Mouse (Mus musculus): Measurements from ENCODE around the gene Pou2af1. TPM values are rescaled to one million over a fixed set of nuclear protein-coding genes. Genes with fewer than 3 reads are reported as not detected.
A peak's percentile ranks its signal among the peaks of the same experiment; 100 is the strongest.

The Pou2af1 gene
- total and polyA plus RNA-seq, 3 experiments = 0.11 TPM; not detected in 2

- no peak overlapping the region for H3K4me3 ChIP-seq (ENCODE audit: low read depth, low read length)
- TF ChIP-seq GATA1 (IDR thresholded peaks at IDR 0.05; ENCODE audit: borderline replicate concordance, low read length) (no peak), CTCF (IDR thresholded peaks at IDR 0.05; ENCODE audit: low read depth, low read length) (no peak), GATA2 (IDR thresholded peaks at IDR 0.05; ENCODE audit: borderline replicate concordance, low read depth, low read length) (no peak), TAL1 (conservative IDR thresholded peaks at IDR 0.05; ENCODE audit: low read depth, low read length) (no peak), POLR2AphosphoS5 (IDR thresholded peaks at IDR 0.05; ENCODE audit: insufficient replicate concordance, low read depth, low read length) (no peak)
- peaks cover 12% of the 10 kb centered on the region; the same call in 1 of the 2 replicates for H3K27me3 ChIP-seq (ENCODE audit: insufficient read depth, low read length)
- no peaks in the 10 kb centered on the region for H3K36me3 ChIP-seq (replicated peaks)
- no peaks in the 10 kb centered on the region for H3K9me3 ChIP-seq (replicated peaks)
- no peak for ATAC-seq (ENCODE audit: extremely low read depth, insufficient number of reproducible peaks, low FRiP score, poor library complexity, severe bottlenecking)
- no peak for DNase-seq (ENCODE audit: low spot score)
- peaks cover 9% of the 10 kb centered on the region for H3K4me1 ChIP-seq (ENCODE audit: insufficient read depth, low read depth, low read length)
These were observed 44.4 kb upstream of the Pou2af1 start for GRCm38 (mm10) chr9:51169133-51169532.

- Histone ChIP-seq H3K9me3 (replicated peaks) (no peaks in the 10 kb centered on the region), H3K4me1 (ENCODE audit: insufficient read depth, low read depth, low read length) (peaks cover 10% of the 10 kb centered on the region), H3K27me3 (ENCODE audit: insufficient read depth, low read length) (peaks cover 12% of the 10 kb centered on the region; the same call in 1 of the 2 replicates), H3K4me3 (ENCODE audit: low read depth, low read length) (no peak overlapping the region), H3K36me3 (replicated peaks) (no peaks in the 10 kb centered on the region)
- TF ChIP-seq GATA1 (IDR thresholded peaks at IDR 0.05; ENCODE audit: borderline replicate concordance, low read length) (no peak), TAL1 (conservative IDR thresholded peaks at IDR 0.05; ENCODE audit: low read depth, low read length) (no peak), GATA2 (IDR thresholded peaks at IDR 0.05; ENCODE audit: borderline replicate concordance, low read depth, low read length) (no peak)
- ATAC-seq (ENCODE audit: extremely low read depth, insufficient number of reproducible peaks, low FRiP score, poor library complexity, severe bottlenecking) = no peak
- DNase-seq (ENCODE audit: low spot score) = no peak
These were observed 43.2 kb upstream of the Pou2af1 start for GRCm38 (mm10) chr9:51170298-51170697.

- Histone ChIP-seq H3K9me3 (replicated peaks) (no peaks in the 10 kb centered on the region), H3K4me1 (ENCODE audit: insufficient read depth, low read depth, low read length) (peaks cover 7% of the 10 kb centered on the region), H3K4me3 (ENCODE audit: low read depth, low read length) (no peak overlapping the region), H3K27me3 (ENCODE audit: insufficient read depth, low read length) (peaks cover 5% of the 10 kb centered on the region), H3K36me3 (replicated peaks) (no peaks in the 10 kb centered on the region)
- TF ChIP-seq CTCF (IDR thresholded peaks at IDR 0.05; ENCODE audit: low read depth, low read length) (no peak), TAL1 (conservative IDR thresholded peaks at IDR 0.05; ENCODE audit: low read depth, low read length) (no peak), POLR2AphosphoS5 (IDR thresholded peaks at IDR 0.05; ENCODE audit: insufficient replicate concordance, low read depth, low read length) (no peak), GATA1 (IDR thresholded peaks at IDR 0.05; ENCODE audit: borderline replicate concordance, low read length) (no peak)
- DNase-seq (ENCODE audit: low spot score) (peak; percentile 22), ATAC-seq (ENCODE audit: extremely low read depth, insufficient number of reproducible peaks, low FRiP score, poor library complexity, severe bottlenecking) (peak; percentile 54)
These were observed 38.5 kb upstream of the Pou2af1 start for GRCm38 (mm10) chr9:51174890-51175464.

- no peaks in the 10 kb centered on the region for H3K9me3 ChIP-seq (replicated peaks)
- ATAC-seq (ENCODE audit: extremely low read depth, insufficient number of reproducible peaks, low FRiP score, poor library complexity, severe bottlenecking) (no peak), DNase-seq (ENCODE audit: low spot score) (no peak)
- H3K36me3 ChIP-seq (replicated peaks) = no peaks in the 10 kb centered on the region
- no peak overlapping the region for H3K4me3 ChIP-seq (ENCODE audit: low read depth, low read length)
- no peak for TF ChIP-seq GATA1 (IDR thresholded peaks at IDR 0.05; ENCODE audit: borderline replicate concordance, low read length)
- no peak for TF ChIP-seq POLR2AphosphoS5 (IDR thresholded peaks at IDR 0.05; ENCODE audit: insufficient replicate concordance, low read depth, low read length)
- TF ChIP-seq GATA2 (IDR thresholded peaks at IDR 0.05; ENCODE audit: borderline replicate concordance, low read depth, low read length) = no peak
- TF ChIP-seq TAL1 (conservative IDR thresholded peaks at IDR 0.05; ENCODE audit: low read depth, low read length) = no peak
- no peak for TF ChIP-seq CTCF (IDR thresholded peaks at IDR 0.05; ENCODE audit: low read depth, low read length)
- H3K4me1 ChIP-seq (ENCODE audit: insufficient read depth, low read depth, low read length) = peaks cover 7% of the 10 kb centered on the region
- peaks cover 7% of the 10 kb centered on the region for H3K27me3 ChIP-seq (ENCODE audit: insufficient read depth, low read length)
These were observed 37.8 kb upstream of the Pou2af1 start for GRCm38 (mm10) chr9:51175722-51176121.

GRCm38 (mm10) chr9:51178297-51178696 is 35.2 kb upstream of the Pou2af1 start:
- H3K4me1 ChIP-seq (ENCODE audit: insufficient read depth, low read depth, low read length) = peaks cover 7% of the 10 kb centered on the region
- DNase-seq (ENCODE audit: low spot score) (no peak), ATAC-seq (ENCODE audit: extremely low read depth, insufficient number of reproducible peaks, low FRiP score, poor library complexity, severe bottlenecking) (no peak)
- no peak overlapping the region for H3K4me3 ChIP-seq (ENCODE audit: low read depth, low read length)
- no peaks in the 10 kb centered on the region for H3K36me3 ChIP-seq (replicated peaks)
- TF ChIP-seq CTCF (IDR thresholded peaks at IDR 0.05; ENCODE audit: low read depth, low read length) (no peak), POLR2AphosphoS5 (IDR thresholded peaks at IDR 0.05; ENCODE audit: insufficient replicate concordance, low read depth, low read length) (no peak)
- peaks cover 16% of the 10 kb centered on the region for H3K27me3 ChIP-seq (ENCODE audit: insufficient read depth, low read length)
- H3K9me3 ChIP-seq (replicated peaks) = no peaks in the 10 kb centered on the region

GRCm38 (mm10) chr9:51180621-51181020 is 32.9 kb upstream of the Pou2af1 start:
- H3K4me3 ChIP-seq (ENCODE audit: low read depth, low read length) = no peak overlapping the region
- H3K27me3 ChIP-seq (ENCODE audit: insufficient read depth, low read length) = peaks cover 33% of the 10 kb centered on the region
- peaks cover 3% of the 10 kb centered on the region; the same call in 1 of the 2 replicates for H3K4me1 ChIP-seq (ENCODE audit: insufficient read depth, low read depth, low read length)
- DNase-seq (ENCODE audit: low spot score) (no peak), ATAC-seq (ENCODE audit: extremely low read depth, insufficient number of reproducible peaks, low FRiP score, poor library complexity, severe bottlenecking) (no peak)
- no peaks in the 10 kb centered on the region for H3K9me3 ChIP-seq (replicated peaks)
- TF ChIP-seq CTCF (IDR thresholded peaks at IDR 0.05; ENCODE audit: low read depth, low read length) = no peak
- no peak for TF ChIP-seq GATA1 (IDR thresholded peaks at IDR 0.05; ENCODE audit: borderline replicate concordance, low read length)
- TF ChIP-seq POLR2AphosphoS5 (IDR thresholded peaks at IDR 0.05; ENCODE audit: insufficient replicate concordance, low read depth, low read length) = no peak
- TF ChIP-seq GATA2 (IDR thresholded peaks at IDR 0.05; ENCODE audit: borderline replicate concordance, low read depth, low read length) = no peak
- no peak for TF ChIP-seq TAL1 (conservative IDR thresholded peaks at IDR 0.05; ENCODE audit: low read depth, low read length)
- H3K36me3 ChIP-seq (replicated peaks) = no peaks in the 10 kb centered on the region

Data from G1E (cell line).